Mouse (Mus musculus): ENCODE results near the gene Brd2.

GRCm38 (mm10) chr17:34109806-34110195, 12.6 kb downstream of the Brd2 start:
- TF ChIP-seq CTCF (IDR thresholded peaks at IDR 0.05; ENCODE audit: low read depth) (no peak), EP300 (optimal IDR thresholded peaks at IDR 0.05) (no peak)
